Mouse (Mus musculus) heart, embryonic 13.5 days (tissue): ENCODE measurements around the gene Col4a1. TPM values are rescaled to one million over a fixed set of nuclear protein-coding genes. Genes with fewer than 3 reads are reported as not detected.

Experiments used
- polyA plus RNA-seq: library from polyadenylated mRNA; unstranded; fragments of >200 nt; fragmentation: Nextera tagmentation; extraction: Ambion mirVana; gene quantifications from 2 replicates; pipeline ENCODE4 v1.2.1, GENCODE M21; 2015

Col4a1 gene
- polyA plus RNA-seq, 1 experiment from 2014 or later = 164 TPM

Other genes with a start within 250 kb of the Col4a1 start
- 66.9 and 71.5 TPM in 2 replicates for gene Col4a2, start within 50 bp of the Col4a1 start, polyA plus RNA-seq
- gene Rab20, start 165.9 kb upstream of the Col4a1 start, polyA plus RNA-seq = 28.1 and 30.1 TPM in 2 replicates
- 73.5 and 77.8 TPM in 2 replicates for gene Naxd, start 184.7 kb upstream of the Col4a1 start, polyA plus RNA-seq
- gene Cars2, start 238.0 kb upstream of the Col4a1 start, polyA plus RNA-seq = 24.8 and 27.1 TPM in 2 replicates
- 20.7 and 21.0 TPM in 2 replicates for gene Ing1, start 242.7 kb upstream of the Col4a1 start, polyA plus RNA-seq